Mouse (Mus musculus) cerebellum, adult 11 months (tissue): Measurements from ENCODE around the gene Suds3.

ENCODE experiments used
- DNase-seq: peaks from one replicate; pipeline ENCODE4 v3.0.0; 2022

Suds3 gene

DNA sequence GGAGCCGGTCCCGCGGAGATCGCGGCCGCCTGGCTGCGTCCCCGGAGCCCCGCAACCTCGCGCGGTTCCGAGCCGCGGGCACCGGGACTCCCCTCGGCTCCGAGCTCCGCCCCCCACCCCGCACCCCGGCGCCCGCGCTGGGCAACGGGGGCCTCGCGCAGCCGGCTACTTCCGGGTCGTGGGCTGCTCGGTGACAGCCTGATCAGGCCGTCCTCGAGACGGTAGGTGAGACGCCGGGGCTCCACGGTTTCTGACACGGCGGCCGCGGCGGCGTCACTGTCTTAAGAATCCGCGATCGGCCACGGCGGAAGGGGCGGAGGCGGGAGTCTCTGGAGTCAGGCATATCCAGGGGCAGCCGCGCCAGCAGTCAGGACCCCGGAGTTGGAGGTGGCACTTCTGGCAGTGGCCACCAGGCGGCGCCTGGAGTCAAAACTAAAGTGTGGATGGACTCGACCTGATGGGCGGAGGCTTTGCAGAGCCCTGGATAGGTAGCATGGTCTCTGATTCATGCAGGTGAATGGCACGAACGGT lies at the start of gene Suds3:
Gene Suds3 (minus strand): TSS at position 278 of the 531 bp plus-strand sequence.
- DNase-seq: peak; percentile 98

DNA sequence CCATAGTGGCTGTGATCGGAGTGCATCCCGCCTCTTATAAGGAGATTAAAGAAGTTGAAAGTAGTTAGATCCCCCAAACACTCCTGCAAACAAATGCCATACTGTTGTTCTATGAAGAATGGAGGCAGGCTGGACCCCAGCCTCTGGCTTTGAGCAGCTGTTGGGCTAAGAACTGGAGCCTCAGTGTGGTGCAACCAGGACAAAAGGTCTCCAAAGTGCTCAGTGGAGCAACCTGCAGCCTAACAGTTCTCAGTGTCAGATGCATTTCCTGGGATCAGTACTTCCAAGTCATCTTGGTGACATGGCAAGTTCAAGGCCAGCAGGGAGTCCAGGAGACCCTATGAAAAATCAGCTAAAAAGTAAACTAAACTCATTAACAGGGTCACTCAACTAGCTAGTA lies 49.0 kb upstream of the Suds3 start:
- no peak for DNase-seq

DNA sequence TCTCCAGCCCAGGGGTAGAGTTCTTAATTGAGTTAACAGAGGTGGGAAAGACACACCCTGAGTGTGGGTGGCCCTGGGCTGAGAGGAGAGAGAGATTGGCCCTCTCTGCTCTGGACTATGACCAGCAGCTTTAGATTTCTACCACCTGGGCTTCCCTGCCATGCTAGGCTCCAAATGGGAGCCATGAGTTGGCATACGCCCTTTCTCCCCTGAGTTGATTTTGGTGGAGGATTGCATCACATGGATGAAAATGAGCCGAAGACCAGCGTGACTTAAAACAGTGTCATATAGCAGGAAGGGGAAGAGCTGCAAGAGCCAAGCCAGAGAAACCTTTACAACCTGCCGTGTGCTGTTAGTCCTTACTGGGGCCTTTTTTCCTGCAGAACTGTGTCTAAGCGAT lies 48.6 kb upstream of the Suds3 start:
- DNase-seq: no peak

DNA sequence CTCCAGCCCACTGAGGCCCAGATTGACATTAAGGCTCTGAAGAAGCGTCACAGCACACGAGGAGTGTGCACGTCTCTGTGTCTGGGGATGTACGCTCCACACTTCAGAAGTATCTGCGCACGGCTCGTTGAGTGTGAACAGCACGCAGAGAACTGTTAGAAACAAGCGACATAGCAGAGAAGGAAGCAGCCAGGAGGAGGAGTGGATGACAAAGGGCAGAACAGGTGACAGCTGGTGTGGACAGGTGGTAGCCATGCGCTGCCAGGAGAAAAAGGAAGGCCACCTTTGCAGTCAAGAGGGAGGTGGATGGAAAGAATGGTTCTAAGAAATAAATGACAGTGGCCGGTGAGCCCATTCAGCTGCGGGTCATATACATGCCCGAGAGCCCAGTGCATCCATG lies 47.9 kb upstream of the Suds3 start:
- DNase-seq: peak; percentile 94

DNA sequence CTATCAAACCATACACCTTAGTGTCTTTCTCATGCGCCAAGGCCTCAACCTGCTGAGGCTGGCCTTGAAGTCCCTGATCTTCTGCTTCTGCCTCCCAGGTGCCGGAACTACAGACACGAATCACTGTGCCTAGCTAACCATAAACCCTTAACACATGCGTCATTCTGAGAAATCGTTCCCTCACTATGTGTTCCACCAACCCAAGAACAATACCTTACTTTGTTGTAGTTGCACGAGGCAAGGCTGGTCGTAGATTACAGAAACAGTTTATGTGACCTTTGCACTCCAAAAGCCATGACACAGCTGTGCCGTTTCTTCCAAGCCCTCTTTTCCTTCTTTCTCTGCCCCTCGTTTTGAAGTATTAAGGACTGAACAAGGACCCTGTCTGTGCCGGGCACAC lies 44.6 kb upstream of the Suds3 start:
- no peak for DNase-seq

DNA sequence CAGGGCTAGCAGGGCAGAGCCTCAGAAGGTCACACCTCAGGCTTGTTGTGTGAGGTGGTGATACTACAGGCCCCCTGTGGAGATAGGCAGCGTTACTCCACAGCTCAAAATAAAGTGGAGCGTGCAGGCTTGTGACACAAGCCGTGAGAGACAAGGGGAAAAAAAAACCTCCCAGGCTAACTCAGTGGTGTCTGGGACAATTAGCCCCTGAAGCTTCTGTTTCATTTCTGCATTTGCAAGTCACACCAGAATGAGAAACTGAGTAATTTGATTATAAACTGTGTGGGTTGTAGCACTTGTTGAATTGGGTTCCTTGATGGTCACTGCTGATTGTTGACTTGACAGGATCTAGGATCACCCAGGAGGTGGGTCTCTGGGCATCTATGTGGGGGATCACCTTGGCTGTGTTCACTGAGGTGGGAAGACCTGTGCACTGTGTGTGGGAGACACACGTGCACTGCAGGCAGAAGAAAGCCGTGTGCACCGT lies 43.9 kb upstream of the Suds3 start:
- no peak for DNase-seq

DNA sequence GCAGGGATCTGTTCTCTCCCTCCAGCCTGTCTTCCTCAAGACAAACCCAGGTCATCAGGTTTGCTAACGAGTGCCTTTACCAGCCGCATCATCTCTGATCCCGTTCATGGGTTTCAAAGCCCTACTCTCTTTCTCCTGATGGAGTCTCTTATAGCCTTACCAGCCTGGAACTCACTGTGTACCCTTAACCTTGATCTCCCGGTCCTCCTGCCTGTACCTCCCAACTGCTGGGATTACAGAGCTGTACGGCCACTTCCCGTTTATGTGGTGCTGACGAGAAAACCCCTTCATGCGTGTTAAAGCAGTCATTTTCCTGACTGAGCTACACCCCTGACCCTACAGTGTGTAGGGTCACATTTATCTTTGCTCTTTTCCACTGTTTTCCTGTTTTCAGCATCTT lies 43.4 kb upstream of the Suds3 start:
- no peak for DNase-seq

DNA sequence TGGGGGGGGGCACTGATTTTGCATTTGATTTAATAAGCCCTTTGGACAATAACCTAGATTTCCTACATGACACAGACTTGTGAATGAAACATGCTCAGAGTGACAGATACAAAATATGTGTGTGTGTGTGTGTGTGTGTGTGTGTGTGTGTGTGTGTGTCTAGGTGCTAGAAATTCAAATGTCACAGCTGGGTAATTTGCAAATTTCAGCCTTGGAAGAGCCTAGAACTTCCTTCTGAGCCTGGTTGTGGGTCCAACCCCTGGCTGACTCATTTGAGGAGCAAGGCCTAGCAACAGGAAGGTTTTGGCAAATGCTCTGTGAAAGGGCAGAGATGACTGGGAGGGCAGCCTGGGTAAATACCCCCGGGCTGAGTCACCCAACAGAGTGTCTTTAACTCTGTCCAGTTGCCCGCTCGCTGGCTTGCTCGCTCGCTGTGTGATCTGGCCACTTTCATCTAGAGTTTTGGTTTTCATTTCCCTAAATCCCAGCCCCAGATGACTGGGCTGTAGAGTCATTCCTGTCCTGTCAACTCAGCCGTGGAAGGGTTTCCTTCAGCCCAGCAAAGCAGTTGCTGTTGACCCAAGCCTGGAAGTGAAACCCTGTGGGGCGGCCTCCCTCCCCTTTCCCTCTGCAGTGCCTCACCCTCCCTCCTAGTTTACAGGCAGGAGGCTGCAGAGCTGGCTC lies 42.6 kb upstream of the Suds3 start:
- DNase-seq: no peak

DNA sequence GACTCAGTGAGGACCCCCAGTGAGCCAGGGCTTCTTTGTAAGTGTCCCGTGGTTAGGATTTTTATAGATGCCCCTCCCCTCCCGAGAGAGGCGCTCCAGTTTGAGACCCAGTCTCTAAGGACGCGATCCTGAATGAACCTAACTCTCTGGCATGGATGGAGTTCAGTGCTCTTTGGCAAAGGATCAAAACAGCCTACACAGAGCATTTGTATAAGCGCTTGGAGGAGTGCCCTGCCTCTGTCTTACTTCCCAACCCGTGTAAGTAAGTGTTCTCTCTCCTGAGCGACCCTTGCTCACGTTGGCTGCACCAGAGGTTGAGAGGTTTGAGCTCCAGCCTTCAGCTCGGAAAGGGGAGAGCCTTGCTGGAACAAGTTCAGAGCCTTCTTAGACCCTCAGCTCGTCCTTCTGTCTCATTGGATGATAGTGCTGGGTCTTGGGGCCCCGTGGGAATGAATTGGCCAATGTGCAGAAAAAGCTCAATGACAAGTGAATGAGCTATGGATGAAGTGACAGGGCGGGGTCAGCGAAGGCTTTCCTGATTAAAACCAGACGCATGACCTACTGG lies 37.7 kb upstream of the Suds3 start:
- DNase-seq: no peak

DNA sequence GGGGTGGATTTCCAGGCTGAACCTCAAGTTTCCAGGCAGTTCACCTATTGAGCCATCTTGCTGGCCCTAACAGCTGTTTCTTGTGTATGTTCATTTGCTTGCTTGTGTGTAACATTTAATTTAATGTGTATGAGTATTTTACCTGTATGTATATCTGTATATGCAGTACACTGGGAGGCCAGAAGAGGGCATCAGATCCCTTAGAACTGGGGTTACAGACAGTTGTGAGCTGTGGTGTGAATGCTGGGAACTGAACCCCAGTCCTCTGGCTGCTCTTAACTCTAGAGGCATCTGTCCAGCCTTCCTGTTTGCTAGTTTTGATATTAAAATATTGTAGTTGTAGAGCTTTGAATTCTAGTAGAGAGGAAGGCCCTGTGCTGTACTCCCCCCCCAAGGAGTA lies 37.0 kb upstream of the Suds3 start:
- DNase-seq: no peak

DNA sequence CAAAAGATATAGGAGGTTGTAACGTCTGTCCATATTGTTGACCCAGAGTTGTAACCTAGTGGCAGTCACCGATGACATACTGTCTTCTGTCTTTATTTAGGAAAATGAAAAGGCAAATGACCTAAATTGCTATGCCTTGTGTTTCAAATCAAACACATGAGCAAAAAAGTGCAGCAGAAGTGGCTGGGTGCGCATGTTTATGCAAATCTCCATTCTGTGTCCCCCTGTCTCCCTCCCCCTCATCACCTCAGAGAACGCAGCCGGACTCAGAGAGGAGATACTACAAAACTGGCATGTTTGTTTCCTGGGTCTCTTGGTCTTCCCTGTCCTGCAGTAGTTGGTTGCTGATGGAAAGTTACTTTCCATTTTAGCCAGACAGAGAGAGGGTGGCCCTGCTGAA lies 34.2 kb upstream of the Suds3 start:
- DNase-seq: no peak

DNA sequence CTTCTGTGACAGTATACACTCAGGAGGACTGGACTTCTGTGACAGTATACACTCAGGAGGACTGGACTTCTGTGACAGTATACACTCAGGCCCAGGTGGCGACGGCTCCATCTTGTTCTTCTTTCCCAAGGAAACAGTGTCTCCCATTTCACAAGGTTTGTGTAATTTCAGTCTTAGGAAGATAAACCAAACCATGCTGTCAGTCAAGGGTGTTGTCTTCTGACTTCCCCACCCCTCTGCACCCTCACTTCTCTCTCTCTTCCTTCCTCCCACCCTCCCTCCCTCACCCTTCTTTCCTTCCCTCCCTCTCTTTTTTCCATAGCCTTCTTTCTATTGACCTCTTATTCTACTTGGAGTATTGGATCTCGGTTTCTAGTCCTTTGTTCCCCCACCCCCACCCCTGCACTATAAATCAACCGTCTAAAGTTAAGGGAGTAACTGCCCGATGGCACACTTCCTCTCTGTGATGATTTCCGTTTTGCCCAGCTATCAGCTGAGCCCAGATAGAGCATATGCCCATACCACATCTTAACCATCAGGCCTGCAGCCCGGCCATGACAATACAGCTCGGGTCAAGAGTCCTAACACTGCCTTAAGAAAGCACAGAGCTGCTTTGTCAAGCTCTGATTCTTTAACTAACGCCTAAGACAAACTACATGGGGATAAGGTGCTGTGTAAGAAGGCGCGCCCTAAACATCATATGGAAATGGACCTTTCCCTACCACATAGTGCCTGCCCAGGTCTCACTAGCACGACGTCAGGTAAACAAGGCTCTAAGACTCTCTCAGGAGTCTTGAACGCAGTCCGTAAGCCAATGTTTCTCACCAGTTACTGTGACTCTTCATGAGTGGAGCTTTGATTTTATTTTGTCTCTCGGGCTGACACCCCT lies 33.4 kb upstream of the Suds3 start:
- no peak for DNase-seq

DNA sequence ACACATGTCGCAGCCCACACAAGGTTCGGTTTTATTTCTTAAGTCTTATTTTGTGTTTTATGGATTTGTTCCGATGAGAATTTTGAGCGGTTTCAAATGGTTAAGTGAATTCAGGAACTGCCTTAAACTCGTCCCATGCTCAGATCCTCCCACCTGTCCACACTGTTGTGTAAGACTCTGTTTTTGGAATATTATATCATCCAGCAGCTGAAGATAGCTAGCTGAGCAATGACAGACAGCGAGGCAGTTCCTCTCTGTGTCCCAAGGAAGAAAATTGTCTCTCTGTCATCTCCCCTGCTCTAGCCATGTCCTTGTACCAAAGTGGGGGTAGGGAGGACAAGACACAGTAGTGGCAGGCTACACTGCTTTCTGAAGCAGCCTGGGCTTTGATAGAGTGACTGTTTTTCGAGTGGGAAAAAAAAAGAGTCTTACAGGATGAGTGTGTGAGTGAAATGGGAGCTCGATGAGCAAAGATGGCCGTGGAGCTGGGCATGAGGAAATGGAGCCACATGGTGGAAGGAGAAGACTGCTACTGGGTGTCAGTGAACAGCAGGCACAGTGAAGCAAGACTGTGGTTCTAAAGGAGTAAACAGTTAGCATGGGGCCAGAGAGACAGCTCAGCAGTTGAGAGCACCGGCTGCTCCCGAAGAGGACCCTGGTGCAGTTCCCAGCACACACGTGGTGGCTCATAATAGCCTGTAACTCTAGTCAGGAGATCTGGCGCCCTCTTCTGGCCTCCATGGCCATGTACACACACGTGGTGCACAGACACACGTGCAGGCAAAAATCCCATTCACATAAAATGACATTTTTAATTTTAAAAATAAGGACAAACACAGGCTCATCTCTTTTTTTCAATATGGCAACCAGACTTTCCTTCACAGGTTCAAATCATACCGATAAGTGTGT lies 31.5 kb upstream of the Suds3 start:
- DNase-seq: no peak

DNA sequence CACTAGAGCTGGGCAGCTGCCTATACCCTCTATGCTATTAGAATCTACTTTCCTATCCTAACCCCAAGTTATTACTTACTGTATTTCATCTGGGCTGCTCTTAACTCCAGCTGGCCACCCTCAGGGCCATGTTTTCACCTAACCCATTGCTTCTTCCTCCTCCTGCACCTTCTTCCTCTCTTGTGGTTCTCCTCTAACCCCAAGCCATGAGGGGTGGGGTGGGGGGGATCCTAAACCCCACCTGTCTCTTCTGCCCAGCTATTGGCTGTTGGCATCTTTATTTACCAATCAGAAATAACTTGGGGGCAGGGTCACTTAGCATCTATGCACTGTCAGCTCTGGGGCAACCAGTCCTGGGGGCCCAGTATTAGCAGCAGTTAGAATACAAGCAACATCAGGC lies 30.3 kb upstream of the Suds3 start:
- DNase-seq: no peak

DNA sequence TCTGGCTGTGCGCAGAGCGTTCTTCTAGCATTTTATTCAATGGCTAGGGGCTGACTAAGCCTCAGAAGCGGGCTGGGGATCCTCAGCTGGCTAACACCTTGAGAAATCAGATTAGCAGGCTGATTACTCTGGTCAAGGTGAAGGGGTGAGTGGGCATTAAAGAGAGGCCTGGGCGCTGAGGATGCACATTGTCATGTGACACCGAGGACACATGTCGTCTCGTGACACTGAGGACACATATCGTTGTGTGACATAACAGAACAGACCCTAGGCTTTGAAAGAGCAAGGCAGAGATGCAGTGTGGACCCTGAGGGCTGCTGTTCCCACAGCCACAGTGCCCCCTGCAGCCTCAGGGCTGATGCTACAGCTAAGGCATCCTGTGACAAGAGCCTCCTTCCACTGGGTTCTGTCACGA lies 27.8 kb upstream of the Suds3 start:
- no peak for DNase-seq

DNA sequence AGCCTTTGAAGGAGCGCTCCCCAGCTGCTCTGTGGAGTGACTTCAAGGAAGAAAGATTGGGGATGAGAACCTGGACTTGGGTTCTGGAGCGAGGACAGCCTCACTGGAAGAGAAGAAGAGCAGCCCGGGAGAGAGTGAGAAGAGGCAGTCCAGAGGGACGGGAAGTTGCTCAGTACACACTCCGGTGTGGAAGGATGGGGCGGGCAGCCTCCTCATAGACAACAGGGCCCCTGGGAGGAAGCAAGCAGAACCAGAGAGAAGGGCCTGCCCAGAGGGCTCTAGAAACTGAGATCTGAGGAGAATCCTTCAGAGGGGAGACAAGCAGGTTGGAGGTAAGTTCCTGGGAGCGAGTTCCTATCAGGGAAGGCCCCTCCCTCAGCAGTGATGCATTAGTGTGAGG lies 24.5 kb upstream of the Suds3 start:
- DNase-seq: no peak

DNA sequence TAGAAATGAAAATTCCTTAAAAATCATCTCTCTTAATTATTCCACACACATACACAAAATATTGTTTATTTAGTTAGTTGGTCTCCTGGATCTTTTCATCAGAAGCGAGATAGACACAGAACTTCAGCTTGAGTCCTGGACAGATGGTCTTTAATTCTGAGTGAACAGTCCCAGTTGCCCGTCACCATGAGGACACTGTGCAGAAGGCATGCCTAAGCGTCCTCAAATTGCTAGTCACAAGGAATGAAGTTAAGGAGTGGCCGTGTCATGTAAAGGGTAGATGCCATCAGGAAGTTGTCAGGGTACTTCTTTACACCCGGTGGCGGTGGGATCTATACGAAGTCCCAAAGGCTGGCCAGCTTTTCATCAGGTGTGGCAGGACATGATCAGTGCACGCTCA lies 23.9 kb upstream of the Suds3 start:
- no peak for DNase-seq

DNA sequence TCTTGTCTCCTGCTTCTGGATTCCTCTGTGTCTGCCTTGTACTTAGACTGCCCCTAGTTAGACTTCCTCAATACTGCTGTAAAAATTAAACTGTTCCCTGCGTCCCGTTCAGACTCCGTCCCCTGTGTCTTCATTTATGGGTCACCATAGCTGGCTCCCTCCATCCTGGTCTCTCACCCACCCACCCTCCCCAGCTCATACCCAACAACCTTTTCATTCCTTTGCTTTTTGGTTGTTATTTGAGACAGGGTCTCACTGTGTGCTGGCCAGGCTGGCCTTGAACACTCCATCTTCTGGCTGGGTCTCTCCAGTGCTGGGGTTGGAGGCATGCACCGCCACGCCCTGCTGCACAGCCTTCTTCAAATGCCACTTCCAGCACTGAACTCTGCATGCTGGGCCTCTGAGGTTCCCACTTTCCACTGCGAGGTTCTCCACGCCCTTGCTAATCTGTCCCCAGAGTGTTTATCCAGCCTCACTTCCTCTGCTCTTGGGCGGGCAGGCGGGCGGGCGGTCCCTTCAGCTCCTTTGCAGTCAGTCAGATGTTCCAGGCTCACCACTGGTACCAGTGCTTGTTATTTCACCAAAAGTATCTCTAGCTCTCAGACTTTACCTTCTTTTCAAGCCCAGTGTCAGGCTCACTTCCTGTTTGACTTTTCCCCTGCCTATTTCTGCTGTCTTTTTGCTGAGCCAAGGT lies 22.5 kb upstream of the Suds3 start:
- no peak for DNase-seq

DNA sequence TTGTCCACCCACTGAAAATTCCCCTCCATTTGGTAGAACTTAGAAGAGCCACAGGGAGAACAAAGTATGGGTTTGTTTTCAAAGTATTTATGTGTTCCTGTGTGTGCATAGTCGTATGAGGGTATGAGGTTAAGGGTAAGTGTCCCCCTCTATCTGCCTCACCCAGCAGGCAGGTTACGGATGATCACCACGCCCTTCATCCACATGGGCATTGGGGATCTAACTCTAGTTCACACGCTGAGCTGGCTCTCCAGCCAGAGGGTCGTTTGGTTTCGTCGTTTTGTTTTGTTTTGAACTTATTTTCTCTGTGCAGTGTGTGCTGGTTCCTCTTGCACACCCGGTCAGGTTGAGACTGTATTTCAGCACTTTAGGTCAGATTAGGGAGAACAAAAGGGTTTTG lies 21.7 kb upstream of the Suds3 start:
- DNase-seq: no peak

DNA sequence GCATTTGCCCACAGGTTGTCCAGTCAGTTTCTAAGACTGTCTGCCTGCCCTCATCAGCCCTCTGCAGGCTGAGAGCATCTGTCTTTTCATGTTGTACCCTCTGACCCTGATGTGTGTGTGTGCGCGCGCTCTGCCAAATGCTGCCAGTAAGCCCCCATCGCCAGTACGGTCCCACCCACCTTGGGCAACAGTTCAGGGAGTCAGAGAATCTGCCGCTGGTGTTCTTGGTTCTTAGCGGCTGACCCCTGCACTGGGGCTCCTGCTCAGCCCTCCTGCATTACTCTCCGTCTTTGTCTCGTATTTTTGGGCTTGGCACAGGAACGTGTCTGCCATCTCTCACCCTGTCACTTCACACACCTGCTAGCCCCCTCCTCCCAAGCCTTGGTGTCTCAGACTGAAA lies 21.1 kb upstream of the Suds3 start:
- no peak for DNase-seq

DNA sequence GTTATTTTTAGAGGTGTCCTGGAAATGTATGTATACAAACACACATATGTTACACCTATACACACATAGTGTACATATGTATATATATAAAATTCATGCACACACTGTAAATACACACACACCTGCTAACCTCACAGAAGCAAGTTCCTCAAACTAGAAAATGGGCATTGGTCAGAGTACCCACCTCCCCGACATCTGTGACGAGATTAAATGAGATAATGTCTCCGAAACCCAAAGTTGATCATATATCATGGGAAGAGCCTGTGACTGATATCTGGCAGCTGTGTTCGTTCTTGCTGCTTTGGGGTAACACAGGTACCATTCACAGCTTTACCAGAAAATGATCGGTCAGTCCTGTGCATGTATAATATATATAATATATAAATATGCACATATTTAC lies 20.7 kb upstream of the Suds3 start:
- no peak for DNase-seq

DNA sequence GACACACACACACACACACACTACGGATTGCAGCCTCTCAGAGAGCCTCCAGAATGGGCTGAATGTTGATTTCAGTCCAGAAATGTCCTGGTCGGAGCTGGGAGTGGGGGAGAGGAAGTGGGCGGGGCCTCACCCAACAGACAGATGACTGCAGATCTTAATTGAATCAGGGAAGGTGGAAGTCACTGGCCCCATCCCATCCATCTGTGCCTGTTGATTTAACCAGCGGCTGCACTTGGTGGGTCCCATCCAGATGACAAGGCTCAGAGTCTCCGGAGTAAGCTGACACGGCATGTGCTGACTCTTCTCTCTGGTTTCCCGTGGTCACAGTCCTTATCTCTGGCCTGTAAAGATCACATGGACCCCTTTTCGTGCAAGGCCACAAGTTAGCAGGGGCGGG lies 20.0 kb upstream of the Suds3 start:
- no peak for DNase-seq
